Mouse (Mus musculus) adrenal gland, postnatal 10 days (tissue): ENCODE results near the gene Edc4. TPM values are rescaled to one million over a fixed set of nuclear protein-coding genes. Genes with fewer than 3 reads are reported as not detected.

Source experiments
- DNase-seq: peaks from one replicate; pipeline ENCODE4 v3.0.0; 2021; ENCODE audit warnings: mixed read lengths
- total RNA-seq, 2 experiments: library from RNA; stranded (reverse); gene quantifications; 2 replicates each; pipeline ENCODE4 v1.2.3; 2021

The Edc4 gene
- total RNA-seq, 2 experiments from 2014 or later = 28.0 to 35.3 TPM

DNA sequence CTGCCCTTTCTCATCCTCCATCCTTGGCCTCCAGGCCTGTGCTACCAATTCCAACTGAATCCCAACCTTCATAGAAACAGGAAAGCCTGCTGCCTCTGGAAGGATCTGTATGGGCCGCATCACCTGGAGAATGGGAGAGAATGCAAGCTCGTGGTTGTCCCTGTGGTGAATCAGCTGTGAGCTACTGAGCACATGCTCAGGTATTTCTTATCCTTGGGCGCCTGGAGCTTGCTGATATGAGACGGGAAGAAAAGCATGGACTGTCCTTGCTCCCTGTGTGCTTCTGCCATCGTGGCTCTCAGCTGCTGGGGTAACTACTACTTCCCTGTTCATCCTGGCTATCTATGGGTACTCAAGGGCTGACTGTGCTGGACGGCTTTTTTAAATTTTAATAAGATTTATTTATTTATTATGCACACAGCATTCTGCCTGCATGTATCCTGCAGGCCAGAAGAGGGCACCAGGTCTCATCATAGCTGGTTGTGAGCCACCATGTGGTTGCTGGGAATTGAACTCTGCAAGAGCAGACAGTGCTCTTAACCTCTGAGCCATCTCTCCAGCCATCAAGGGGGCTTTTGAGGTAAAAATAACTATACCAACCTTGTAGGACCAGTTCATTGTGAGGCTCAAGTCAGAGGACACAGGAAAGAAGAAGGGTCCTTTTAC, 14.2 kb upstream of the Edc4 start:
- no peak for DNase-seq

DNA sequence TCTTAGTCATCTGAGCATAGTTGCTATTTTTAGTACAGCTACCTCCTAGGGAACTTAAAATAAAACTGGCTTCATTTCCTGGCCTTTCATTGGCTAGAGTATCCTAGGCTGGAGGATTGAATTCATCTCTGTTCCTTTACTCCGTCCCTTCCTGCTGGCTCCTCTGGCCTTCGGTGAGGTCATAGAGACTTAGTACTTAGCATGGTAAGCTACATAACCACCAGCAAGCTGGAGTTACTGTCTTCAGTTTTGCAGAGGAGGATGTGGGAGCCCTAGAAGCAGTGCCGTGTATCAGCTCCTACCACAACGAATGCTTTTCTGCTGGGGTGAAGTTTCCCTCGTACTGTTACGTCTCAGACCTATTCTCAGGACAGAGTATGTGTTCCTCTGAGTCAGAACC, 6.4 kb upstream of the Edc4 start:
- DNase-seq = no peak

DNA sequence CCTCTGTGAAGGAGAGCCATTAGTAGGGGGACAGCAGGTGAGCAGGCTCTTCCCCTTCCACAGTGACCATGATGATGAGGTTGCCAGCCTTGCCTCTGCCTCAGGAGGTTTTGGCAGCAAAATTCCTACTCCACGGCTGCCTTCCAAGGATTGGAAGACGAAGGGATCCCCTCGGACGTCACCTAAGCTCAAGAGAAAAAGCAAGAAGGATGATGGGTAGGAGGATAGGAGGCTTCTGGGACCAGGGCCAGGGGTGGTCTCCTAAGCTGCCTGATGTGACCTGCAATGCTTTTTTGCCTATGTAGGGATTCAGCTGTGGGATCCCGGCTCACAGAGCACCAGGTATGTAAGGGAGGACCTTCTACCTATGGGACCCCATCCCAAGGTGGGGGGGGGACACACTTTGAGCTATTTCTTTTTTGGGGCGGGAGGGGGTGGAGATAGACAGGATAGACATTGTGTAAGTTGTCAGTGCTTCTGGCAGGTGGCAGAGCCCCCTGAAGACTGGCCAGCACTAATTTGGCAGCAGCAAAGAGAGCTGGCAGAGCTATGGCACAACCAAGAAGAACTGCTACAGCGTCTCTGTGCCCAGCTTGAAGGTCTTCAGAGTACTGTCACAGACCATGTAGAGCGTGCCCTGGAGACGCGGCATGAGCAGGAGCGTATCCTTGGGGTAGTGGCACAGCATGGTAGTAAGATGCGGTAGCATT, 9.2 kb downstream of the Edc4 start:
- DNase-seq = no peak

DNA sequence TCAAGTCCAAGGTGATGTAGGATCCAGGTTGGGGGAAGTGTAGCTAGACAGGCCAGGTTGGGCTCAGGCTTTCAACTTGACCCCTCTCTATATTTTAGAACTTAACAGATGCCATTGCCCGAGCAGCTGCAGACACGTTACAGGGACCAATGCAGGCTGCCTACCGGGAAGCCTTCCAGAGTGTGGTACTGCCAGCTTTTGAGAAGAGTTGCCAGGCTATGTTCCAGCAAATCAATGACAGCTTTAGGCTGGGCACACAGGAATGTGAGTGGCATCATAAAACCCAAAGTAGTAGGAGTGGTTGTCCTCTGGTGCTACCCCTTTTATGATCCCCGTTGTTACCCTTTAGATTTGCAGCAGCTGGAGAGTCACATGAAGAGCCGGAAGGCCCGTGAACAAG, 10.2 kb downstream of the Edc4 start:
- no peak for DNase-seq

DNA sequence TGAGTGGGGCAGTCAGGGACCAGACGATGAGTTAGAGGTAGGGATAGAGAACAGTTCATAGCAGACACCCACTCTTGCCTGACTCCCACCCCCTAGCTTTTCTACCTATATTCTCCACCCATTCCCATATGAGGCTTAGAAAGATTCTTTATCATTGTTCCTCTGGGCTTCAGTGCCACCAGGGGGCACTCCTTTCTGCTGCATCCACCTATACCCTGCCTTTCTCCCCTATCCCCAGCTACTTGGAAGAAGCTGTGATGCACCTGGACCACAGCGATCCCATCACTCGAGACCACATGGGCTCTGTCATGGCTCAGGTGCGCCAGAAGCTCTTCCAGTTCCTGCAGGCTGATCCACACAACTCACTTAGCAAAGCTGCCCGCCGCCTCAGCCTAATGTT, 11.8 kb downstream of the Edc4 start:
- DNase-seq = peak; percentile 48

DNA sequence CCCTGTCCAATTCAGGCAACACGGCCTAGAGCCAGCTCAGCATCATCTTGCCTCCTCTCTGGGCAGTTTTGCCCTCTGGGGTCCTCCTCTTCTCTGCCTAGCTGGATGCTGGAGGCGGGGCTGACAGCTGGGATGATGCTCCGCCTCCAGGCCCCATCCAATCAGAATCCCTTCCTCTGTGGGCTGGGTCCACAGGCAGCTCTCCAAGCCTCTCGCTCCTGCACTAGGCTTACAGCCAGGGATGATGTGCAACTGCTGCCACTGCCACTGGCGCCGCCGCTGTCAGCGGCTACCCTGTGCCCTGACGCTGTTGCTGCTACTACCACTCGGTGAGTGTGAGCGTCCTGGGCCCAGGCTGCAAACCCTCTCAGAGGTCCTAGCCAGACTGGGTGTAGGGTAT, 12.7 kb downstream of the Edc4 start, which contains the start of gene Nrn1l:
TSS of gene Nrn1l (plus strand) at position 229 of the 400 bp plus-strand sequence.
- peak; percentile 79 for DNase-seq

DNA sequence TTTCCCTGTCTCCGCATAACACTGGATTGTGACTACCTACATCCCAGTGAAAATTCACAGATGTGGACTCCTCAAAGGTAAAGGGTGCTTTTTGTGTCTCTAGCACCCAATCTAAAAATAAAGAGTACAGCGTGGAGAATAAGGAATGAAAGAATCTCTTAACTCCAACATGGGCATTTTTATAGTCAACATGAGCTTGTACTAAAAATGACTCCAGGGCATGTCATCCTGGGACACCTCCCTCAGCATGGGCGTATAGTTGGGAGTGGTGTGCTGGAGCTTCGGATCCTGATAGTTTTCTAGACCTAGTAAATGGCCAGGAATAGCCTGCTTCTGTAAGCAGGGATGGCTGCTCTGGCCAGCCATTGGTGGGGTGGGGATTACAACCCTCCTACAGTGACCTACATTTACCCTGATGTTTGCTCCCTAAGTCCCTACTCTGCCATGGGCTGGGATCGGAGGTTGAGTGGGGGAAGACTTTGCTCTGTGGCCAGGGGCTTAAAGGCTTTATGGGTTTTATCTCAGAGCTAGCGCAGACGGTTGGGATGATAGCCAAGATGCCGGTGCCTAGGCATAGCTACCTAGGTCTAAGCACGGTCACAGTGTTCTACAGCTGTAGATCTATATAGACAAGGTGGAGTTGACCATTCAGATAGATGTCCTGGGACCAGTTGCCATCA, 17.3 kb downstream of the Edc4 start:
- no peak for DNase-seq

DNA sequence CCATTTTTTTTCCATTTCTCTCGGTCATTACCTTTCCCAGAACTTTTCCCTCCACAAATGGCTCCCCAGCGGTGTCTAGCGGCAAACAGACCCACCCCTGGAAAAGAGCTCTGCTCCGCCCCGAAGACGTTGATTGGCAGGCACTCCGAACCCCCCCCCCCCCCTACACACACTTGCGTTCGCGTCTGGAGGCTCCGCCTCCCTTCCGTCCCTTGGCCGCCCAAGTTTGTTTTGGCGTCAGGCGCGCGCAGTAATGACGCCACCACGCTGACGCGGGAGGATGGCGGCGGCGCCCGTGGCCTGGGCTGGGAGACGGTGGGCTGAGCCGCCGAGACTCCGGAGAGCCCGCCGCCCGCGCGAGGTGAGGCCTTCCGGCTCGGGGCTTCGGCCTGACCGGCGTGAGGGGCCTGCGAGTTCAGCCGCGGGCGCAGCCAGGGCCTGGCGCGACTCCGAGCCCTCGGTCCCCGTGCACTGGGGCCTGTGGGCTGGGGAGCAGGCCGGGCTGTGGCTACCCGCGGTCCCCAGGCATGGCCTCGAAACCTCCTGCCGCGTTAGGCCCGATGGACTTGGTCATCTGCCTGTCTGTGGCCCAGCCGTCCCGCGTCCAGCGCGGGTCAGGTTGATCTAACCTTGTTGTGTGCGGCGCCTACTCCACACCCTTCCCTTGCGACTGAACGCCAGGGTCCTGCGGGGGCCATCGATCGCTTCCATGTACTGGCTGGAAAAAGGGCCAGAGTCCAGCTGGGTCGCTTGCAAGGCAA, 19.7 kb downstream of the Edc4 start, which contains the start of gene Pskh1:
TSS of gene Pskh1 (plus strand) at position 262 of the 761 bp plus-strand sequence.
- peak; percentile 97 for DNase-seq

DNA sequence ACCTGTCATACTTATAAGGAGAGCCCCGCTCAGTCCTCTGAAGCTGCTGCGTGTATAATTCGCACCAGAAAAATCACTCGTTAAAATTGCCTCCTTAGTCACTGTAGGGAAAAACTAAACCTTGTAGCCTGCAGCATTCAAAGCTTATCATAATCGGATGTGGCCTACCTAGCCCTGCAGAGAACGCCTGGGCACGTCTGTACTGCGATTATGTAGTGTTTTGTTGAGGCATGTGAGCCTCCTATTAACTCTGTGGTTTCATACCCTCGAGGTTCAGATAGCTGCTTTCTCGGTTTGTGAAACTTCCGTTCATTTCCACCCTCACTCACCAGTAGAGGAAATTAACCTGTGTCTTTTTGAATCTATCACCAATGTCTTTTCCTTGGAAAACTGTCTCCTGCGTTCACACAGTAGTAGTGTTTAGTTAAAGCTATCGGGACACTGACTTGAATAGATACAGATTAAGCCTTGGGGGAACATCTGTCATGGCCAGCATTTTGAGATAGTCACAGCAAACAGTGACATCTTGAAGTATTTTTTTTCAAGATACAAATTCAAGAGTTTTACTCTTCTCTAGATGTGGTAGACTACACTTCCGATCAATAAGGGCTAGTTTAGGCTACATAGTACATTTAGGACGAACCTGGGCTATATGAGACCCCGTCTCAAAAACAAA, 20.4 kb downstream of the Edc4 start:
- no peak for DNase-seq

DNA sequence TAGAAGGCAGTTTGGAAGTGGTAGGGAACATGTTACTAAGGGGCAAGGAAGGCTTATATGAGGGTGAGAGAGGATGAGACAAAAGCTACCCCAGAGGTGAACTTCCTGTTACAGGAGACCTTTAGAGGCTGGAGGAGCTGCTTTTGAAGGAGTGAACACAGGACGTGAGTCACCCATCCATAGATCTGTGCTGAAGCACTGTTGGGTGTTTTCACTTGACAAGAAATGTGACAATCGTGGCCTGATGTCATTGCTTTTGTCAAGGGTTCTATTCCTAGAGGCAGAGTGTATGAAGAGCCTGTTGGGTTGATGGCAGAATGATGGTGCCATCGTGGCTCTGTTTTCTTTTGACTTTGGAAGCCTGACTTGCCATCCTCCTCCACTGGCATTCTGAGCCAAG, 38.7 kb downstream of the Edc4 start:
- no peak for DNase-seq

DNA sequence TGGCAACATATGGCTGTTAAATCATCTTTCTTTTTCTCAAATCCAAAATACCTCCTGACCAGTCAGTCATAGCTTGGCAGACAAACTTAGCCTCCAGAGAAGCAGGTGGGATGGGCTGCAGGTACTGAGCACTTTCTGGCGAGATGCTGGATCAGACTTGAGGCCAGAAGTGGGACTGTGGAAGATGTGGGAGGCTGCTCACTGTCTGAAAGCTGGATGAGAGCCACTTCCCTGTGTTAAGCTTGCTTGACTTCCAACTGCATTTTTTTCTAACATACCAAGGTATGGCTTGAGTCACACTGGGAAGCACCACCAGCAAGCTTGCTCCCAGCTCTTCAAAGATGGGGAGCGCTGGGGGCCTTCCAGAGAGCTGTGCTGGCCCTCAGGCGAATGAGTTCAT, 44.4 kb downstream of the Edc4 start:
- no peak for DNase-seq

DNA sequence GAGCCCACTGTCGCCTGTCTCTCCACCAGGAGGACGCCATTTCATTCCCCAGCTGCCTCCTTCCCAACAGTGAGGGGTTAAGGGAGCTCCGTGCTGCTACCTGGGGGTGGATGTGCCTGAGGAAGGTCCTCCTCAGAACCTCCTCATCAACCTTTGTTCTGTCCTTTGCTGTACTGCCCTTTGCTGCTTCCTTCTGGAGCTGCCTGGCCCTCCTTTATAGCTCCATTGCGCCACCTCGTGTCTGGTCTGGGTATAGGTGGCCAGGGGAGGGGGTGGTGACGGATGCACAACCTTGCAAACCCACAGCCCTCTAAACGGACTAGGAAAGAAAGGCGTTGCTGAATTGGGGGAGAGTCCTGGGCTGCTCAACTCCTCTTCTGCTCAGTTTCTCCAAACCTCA, 49.9 kb downstream of the Edc4 start:
- peak; percentile 94 for DNase-seq

DNA sequence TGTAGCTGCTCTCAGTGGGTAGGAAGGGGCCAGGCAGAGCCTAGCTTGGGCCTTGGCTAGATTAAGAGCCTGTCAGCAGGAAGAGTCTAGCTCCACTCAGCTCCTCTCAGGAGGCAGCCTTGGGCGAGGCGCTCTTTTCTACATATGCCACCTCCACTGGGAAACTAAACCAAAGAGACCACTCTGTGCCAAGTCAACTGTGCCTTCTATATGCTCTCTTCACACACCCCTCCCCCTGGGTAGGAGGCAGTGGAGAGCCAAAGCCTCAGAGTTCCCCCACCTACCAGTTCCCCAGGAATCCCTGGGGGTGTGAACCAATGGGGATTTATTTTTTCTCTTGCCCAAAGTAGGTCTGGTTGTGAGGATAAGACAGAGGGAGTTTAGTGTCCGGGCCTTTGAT, 50.6 kb downstream of the Edc4 start:
- no peak for DNase-seq

DNA sequence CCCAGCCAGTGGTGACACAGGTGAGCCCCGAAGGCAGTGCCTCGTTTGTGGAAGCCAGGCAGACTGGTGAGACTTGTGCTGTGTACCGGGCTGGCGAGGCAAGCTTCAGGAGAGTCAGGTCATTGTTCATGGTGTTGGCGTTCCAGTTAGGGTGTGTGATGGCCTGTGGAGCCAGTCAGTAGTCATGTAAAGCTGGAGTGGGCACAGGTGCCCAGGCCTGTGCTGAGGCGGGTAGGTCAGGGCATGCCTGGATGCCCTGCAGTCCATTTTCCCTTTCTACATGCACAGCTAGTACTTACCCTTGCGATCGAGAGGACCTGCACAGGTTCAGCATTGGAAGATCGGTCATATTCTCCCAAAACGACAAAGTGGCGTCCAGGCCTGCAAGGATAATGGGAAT, 51.8 kb downstream of the Edc4 start:
- no peak for DNase-seq

DNA sequence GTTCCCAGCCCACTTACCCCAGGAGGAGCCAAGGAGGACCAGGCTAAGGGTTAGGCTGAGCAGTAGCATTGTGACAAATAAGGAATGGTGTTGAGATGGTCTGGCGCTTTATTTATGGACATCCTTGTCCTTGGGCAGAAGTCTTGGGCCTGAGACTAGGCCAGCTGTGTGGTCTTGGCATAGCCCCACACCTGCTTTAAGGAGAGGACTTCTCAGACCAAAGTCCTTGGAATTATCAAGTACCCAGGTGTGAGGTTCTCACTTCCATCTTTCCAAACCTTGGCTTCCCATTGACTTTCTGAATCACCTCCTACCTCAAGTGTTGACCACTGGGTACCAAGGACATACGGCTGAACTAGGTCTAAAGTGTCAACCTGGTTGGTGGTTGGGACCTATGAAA, 53.1 kb downstream of the Edc4 start, which contains the start of gene Ctrl:
TSS of gene Ctrl (minus strand) at position 101 of the 400 bp plus-strand sequence.
- no peak for DNase-seq

DNA sequence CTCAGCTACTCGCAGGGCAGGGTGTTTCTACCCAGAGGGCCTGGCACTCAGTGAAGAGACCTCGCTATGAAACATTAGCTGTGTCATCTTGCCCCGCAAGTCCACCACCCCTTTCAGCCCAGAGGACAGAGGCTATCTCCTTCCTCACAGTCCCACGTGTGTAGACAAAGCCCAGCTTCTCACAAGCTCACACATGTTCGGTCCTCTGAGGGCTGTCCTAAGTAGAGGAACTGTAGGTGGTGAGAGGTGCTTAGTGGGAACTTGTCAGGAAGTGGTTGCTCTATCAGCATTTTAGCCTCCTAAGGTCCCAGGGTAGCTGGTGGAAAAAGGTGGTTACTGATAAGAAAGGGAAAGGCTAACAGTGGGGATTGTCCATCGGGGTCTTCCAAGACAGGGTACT, 54.4 kb downstream of the Edc4 start:
- no peak for DNase-seq

DNA sequence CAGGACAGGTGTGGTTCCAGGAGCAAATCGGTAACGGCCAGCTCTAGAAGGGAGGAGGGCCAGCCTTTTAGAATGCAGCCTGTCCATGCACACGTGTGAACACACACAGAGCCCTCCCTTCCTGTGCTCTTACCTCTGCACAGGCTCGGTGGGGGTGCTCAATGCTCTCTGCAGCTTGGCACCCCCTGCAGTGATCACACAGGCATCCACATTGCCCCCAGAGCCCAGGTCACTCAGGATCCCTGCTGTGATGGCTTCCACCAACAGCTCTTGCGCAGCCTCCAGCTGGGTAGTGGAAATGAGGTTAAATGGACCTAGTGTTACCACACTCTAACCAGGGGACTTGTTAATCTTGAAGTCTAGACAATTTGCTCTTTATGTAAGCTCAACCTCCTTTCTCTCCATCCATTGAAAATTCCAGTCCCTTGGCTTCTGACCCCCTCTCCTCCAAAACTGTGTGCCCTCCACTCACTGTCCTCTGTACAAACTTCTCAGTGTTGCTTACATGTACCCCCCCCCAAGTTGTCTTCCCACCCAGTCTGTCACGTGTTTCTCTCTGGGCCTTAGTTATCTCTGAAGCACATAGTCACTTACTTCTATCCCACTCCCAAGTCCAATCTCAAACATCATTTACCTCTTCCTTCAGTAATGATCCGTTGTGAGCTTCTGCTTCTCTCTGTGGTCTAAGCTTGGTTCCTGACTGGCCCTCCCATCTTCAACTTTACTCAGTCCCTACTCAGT, 55.4 kb downstream of the Edc4 start:
- DNase-seq = no peak

DNA sequence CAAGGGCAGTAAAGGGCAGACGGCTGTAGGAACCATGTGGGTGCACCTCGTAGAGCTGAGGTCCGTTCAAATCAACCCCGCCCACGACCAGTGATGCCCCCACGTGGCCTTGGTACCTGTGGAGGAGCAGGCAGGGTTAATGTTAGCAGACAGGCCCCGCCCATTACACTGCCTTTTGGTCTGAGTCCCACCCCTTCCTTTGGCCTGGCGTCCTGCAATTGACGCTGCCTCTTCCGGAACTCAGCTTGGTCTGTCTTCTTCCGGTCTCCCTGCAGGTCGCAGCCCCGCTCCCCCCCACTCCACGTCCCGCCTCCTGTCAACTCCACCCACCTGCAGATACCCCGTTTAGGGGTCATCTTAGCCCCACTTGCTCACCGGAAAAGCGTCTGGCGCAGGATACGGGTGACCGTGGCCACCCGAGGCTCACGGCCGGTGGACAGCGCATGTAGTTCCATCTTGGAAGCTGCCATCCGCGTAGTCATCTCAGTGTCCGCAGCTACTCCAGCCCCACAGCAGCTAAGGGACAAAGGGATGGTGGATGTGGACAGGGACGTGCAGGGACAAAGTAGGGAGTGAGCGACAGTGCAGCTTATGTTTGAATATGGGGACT, 56.3 kb downstream of the Edc4 start:
- peak; percentile 92 for DNase-seq

DNA sequence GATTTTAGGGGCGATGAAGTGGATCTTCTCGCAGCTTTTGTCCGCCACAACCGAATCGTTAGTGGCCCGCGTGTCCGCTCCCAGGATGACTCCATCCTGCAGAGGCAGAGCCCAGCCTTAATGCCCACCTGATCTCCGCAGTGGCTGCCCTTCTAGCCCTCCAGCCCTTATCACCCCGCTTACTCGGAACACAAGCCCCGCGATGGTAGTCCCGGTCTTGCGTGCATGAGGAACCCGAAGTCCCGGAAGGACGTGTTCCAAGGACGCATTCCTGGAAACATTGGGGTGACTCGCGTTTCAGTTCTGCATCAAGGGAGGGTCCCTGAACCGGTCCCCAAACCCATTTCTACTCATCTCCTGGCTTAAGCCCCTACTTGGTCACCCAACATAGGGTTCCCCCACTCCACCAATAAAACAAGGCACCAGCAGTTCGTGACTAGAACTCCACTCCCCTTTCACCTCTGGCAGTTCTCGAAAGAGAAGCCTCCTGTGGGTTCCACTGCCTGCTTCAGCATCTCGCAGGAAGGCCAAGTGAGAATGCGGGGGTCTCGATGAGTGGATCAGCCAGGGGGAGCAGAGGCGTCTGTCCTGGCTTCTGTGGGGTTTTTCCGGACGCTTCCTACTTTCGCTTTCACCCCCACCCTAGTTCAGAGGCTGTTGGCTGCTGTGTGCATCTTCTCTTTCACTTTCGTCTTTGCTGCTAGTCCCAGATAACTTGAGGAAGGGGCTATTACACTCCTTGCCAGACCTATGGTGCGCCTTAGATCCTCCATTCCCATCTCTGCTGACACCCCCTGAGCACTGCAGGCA, 57.0 kb downstream of the Edc4 start:
- DNase-seq = peak; percentile 69

DNA sequence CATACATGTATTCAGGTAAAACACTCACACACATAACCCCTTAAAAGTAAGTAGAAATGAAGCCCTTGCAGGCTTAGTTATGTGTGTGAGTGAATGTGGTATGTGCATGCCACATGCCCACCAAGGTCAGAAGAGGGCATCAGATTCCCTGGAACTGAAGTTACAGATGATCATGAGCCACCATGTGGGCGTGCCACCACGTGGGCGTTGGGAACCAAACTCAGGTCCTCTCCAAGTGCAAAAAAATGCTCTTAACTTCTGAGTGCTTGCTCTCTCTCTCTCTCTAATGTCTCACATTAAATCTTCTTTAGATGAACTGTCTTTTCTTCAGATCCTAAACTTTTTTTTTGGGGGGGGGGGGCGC, 57.6 kb downstream of the Edc4 start, which contains the start of gene Psmb10:
TSS of gene Psmb10 (minus strand) at position 139 of the 364 bp plus-strand sequence.
- peak; percentile 60 for DNase-seq
